Mouse (Mus musculus) forebrain, embryonic 15.5 days (tissue): ENCODE results near the gene Stx16. TPM values are rescaled to one million over a fixed set of nuclear protein-coding genes. Genes with fewer than 3 reads are reported as not detected.
A peak's percentile ranks its signal among the peaks of the same experiment; 100 is the strongest.

ENCODE experiments used
- ATAC-seq: fragments of 200-750 bp; cut with Nextera tagmentation; replicated peaks from 2 replicates; pipeline ENCODE4 v1.8.0; 2017; ENCODE audit warnings: mild to moderate bottlenecking, moderate TSS enrichment, moderate library complexity
- H3K27ac ChIP-seq: fragments of 300-500 bp; sonication (generic); replicated peaks from 2 replicates; pipeline ENCODE4 v1.5.1; 2015; ENCODE audit warnings: mild to moderate bottlenecking, inconsistent platforms
- H3K27me3 ChIP-seq: fragments of 300-500 bp; sonication (generic); 2 replicates; pipeline ENCODE4 v1.6.1; 2015; ENCODE audit warnings: inconsistent platforms
- H3K36me3 ChIP-seq: fragments of 300-500 bp; sonication (generic); 2 replicates; pipeline ENCODE4 v1.6.1; 2015; ENCODE audit warnings: mild to moderate bottlenecking, inconsistent platforms
- H3K4me1 ChIP-seq: fragments of 300-500 bp; sonication (generic); 2 replicates; pipeline ENCODE4 v1.6.1; 2015; ENCODE audit warnings: inconsistent platforms
- H3K4me2 ChIP-seq: fragments of 300-500 bp; sonication (generic); replicated peaks from 2 replicates; pipeline ENCODE4 v1.6.1; 2015; ENCODE audit warnings: mild to moderate bottlenecking, inconsistent platforms
- H3K4me3 ChIP-seq: fragments of 300-500 bp; sonication (generic); 2 replicates; pipeline ENCODE4 v1.5.1; 2015; ENCODE audit warnings: mild to moderate bottlenecking, inconsistent platforms
- H3K9ac ChIP-seq: fragments of 300-500 bp; sonication (generic); replicated peaks from 2 replicates; pipeline ENCODE4 v1.6.1; 2015; ENCODE audit warnings: mild to moderate bottlenecking, inconsistent platforms
- H3K9me3 ChIP-seq: fragments of 300-500 bp; sonication (generic); 2 replicates; pipeline ENCODE4 v1.6.1; 2016; ENCODE audit warnings: inconsistent platforms
- WGBS: fragments of 180-500 bp; shearing (Covaris S2); methylation state at CpG from one replicate; pipeline ENCODE4 v1.1.7; 2015; ENCODE audit warnings: mixed read lengths; 5-methylcytosine and 5-hydroxymethylcytosine counted together
- polyA plus RNA-seq: library from polyadenylated mRNA; unstranded; fragments of >200 nt; fragmentation: Nextera tagmentation; extraction: Ambion mirVana; gene quantifications from 2 replicates; pipeline ENCODE4 v1.2.1, GENCODE M21; 2015

Gene Stx16
- polyA plus RNA-seq, 1 experiment from 2014 or later, result 17.1 TPM

- WGBS, result 8% methylated on average over 11 of the region's 11 CpGs
- H3K4me3 ChIP-seq, result peak overlapping the region; percentile 88
- H3K4me2 ChIP-seq, result peak overlapping the region; percentile 83
- no peaks in the 10 kb centered on the region for H3K9me3 ChIP-seq
- no peaks in the 10 kb centered on the region for H3K36me3 ChIP-seq
- no peak for ATAC-seq
- H3K27ac ChIP-seq, result peak overlapping the region; percentile 93
- H3K4me1 ChIP-seq, result peaks cover 49% of the 10 kb centered on the region
- H3K27me3 ChIP-seq, result no peaks in the 10 kb centered on the region
- peak overlapping the region; percentile 81 for H3K9ac ChIP-seq
These were observed 1.7 kb downstream of the Stx16 start for GRCm38 (mm10) chr2:174077776-174078338.

- 87% methylated on average over 5 of the region's 5 CpGs for WGBS
- ATAC-seq, result no peak
These were observed 5.7 kb downstream of the Stx16 start for GRCm38 (mm10) chr2:174081833-174082232.

GRCm38 (mm10) chr2:174082380-174082918, 6.3 kb downstream of the Stx16 start:
- WGBS, result 82% methylated on average over 3 of the region's 3 CpGs
- no peak for ATAC-seq
- Histone ChIP-seq H3K27ac (no peak overlapping the region), H3K4me3 (no peak overlapping the region), H3K4me1 (peaks cover 31% of the 10 kb centered on the region), H3K4me2 (no peak overlapping the region), H3K27me3 (no peaks in the 10 kb centered on the region), H3K36me3 (no peaks in the 10 kb centered on the region), H3K9me3 (no peaks in the 10 kb centered on the region), H3K9ac (no peak overlapping the region)

More at GRCm38 (mm10) chr2:174081833-174082232, 5.7 kb downstream of the Stx16 start:
- no peak overlapping the region for H3K9ac ChIP-seq
- no peak overlapping the region for H3K4me2 ChIP-seq
- H3K27me3 ChIP-seq, result no peaks in the 10 kb centered on the region
- H3K4me3 ChIP-seq, result no peak overlapping the region
- no peaks in the 10 kb centered on the region for H3K9me3 ChIP-seq
- no peak overlapping the region for H3K27ac ChIP-seq
- H3K36me3 ChIP-seq, result no peaks in the 10 kb centered on the region
- peaks cover 37% of the 10 kb centered on the region for H3K4me1 ChIP-seq

- ATAC-seq, result no peak
- Histone ChIP-seq H3K27ac (no peak overlapping the region), H3K4me1 (no peaks in the 10 kb centered on the region), H3K4me2 (no peak overlapping the region), H3K36me3 (peaks cover 30% of the 10 kb centered on the region; the same call in 1 of the 2 replicates), H3K27me3 (no peaks in the 10 kb centered on the region), H3K4me3 (no peak overlapping the region), H3K9me3 (no peaks in the 10 kb centered on the region), H3K9ac (no peak overlapping the region)
- 94% methylated on average over 3 of the region's 3 CpGs for WGBS
These were observed 19.0 kb downstream of the Stx16 start for GRCm38 (mm10) chr2:174095086-174095485.

GRCm38 (mm10) chr2:174102399-174102798, 26.3 kb downstream of the Stx16 start:
- ATAC-seq, result no peak
- Histone ChIP-seq H3K4me3 (no peak overlapping the region), H3K9me3 (no peaks in the 10 kb centered on the region), H3K27ac (no peak overlapping the region), H3K4me1 (no peaks in the 10 kb centered on the region), H3K36me3 (peaks cover 11% of the 10 kb centered on the region; the same call in 1 of the 2 replicates), H3K9ac (no peak overlapping the region), H3K4me2 (no peak overlapping the region), H3K27me3 (no peaks in the 10 kb centered on the region)
- 83% methylated on average over 7 of the region's 7 CpGs for WGBS

GRCm38 (mm10) chr2:174103527-174103926, 27.4 kb downstream of the Stx16 start:
- no peak for ATAC-seq
- Histone ChIP-seq H3K27me3 (no peaks in the 10 kb centered on the region), H3K27ac (no peak overlapping the region), H3K4me1 (no peaks in the 10 kb centered on the region), H3K9ac (no peak overlapping the region), H3K36me3 (0 out of 2 replicates have a peak, but pooled peaks cover 4% of the 10 kb centered on the region), H3K9me3 (no peaks in the 10 kb centered on the region), H3K4me2 (no peak overlapping the region), H3K4me3 (no peak overlapping the region)
- WGBS, result 94% methylated on average over 4 of the region's 4 CpGs

GRCm38 (mm10) chr2:174107375-174107774, 31.3 kb downstream of the Stx16 start:
- Histone ChIP-seq H3K27ac (no peak overlapping the region), H3K4me3 (no peak overlapping the region), H3K4me1 (peaks cover 9% of the 10 kb centered on the region), H3K4me2 (no peak overlapping the region), H3K36me3 (no peaks in the 10 kb centered on the region), H3K9me3 (no peaks in the 10 kb centered on the region), H3K27me3 (no peaks in the 10 kb centered on the region), H3K9ac (no peak overlapping the region)
- no peak for ATAC-seq
- 94% methylated on average over 3 of the region's 3 CpGs for WGBS

- peaks cover 9% of the 10 kb centered on the region for H3K4me1 ChIP-seq
- peak; percentile 91 for ATAC-seq
- WGBS, result 2% methylated on average over 76 of the region's 90 CpGs
- H3K27ac ChIP-seq, result peak within 1 kb of the TSS; percentile 12; the same call in 1 of the 2 replicates
- H3K36me3 ChIP-seq, result no peaks in the 10 kb centered on the region
- no peaks in the 10 kb centered on the region for H3K9me3 ChIP-seq
- H3K27me3 ChIP-seq, result no peaks in the 10 kb centered on the region
- peak within 1 kb of the TSS; percentile 68 for H3K4me2 ChIP-seq
- peak within 1 kb of the TSS; percentile 48 for H3K9ac ChIP-seq
- peak within 1 kb of the TSS; percentile 45 for H3K4me3 ChIP-seq
These were observed 34.1 kb downstream of the Stx16 start, which contains the start of gene Npepl1 for GRCm38 (mm10) chr2:174109991-174110782. Gene Npepl1 (plus strand): TSS chr2:174110349.

- peak; percentile 44 for ATAC-seq
- no peaks in the 10 kb centered on the region for H3K36me3 ChIP-seq
- peak overlapping the region; percentile 45 for H3K4me3 ChIP-seq
- peak overlapping the region; percentile 68 for H3K4me2 ChIP-seq
- H3K4me1 ChIP-seq, result peaks cover 9% of the 10 kb centered on the region
- peak overlapping the region; percentile 12; the same call in 1 of the 2 replicates for H3K27ac ChIP-seq
- H3K9me3 ChIP-seq, result no peaks in the 10 kb centered on the region
- peak overlapping the region; percentile 48 for H3K9ac ChIP-seq
- H3K27me3 ChIP-seq, result no peaks in the 10 kb centered on the region
- 59% methylated on average over 33 of the region's 33 CpGs for WGBS
These were observed 34.9 kb downstream of the Stx16 start for GRCm38 (mm10) chr2:174110783-174111549.

GRCm38 (mm10) chr2:174112931-174113330, 36.8 kb downstream of the Stx16 start:
- no peak for ATAC-seq
- Histone ChIP-seq H3K36me3 (no peaks in the 10 kb centered on the region), H3K9me3 (no peaks in the 10 kb centered on the region), H3K9ac (no peak overlapping the region), H3K4me3 (no peak overlapping the region), H3K4me2 (no peak overlapping the region), H3K27me3 (no peaks in the 10 kb centered on the region), H3K27ac (no peak overlapping the region), H3K4me1 (peaks cover 9% of the 10 kb centered on the region)
- 94% methylated on average over 18 of the region's 18 CpGs for WGBS

GRCm38 (mm10) chr2:174114148-174114864, 38.2 kb downstream of the Stx16 start:
- H3K9ac ChIP-seq, result no peak overlapping the region
- no peak for ATAC-seq
- H3K36me3 ChIP-seq, result no peaks in the 10 kb centered on the region
- H3K27me3 ChIP-seq, result no peaks in the 10 kb centered on the region
- H3K4me3 ChIP-seq, result no peak overlapping the region
- no peaks in the 10 kb centered on the region for H3K9me3 ChIP-seq
- peaks cover 9% of the 10 kb centered on the region for H3K4me1 ChIP-seq
- H3K27ac ChIP-seq, result no peak overlapping the region
- WGBS, result 86% methylated on average over 12 of the region's 12 CpGs
- no peak overlapping the region for H3K4me2 ChIP-seq
